Mouse (Mus musculus) olfactory bulb, adult 2 months (tissue): ENCODE data around the gene Pidd1.

Experiments
- CTCF ChIP-seq: fragments of 200-500 bp; IDR thresholded peaks from 2 replicates; pipeline ENCODE4 v1.5.1; 2012; ENCODE audit warnings: low read depth, mild to moderate bottlenecking, low read length, moderate library complexity; ENCODE audit not compliant: insufficient read depth
- POLR2A ChIP-seq: fragments of 200-500 bp; IDR thresholded peaks from 2 replicates; pipeline ENCODE4 v1.6.1; 2012; ENCODE audit warnings: mild to moderate bottlenecking, low read depth, low read length, moderate library complexity; ENCODE audit not compliant: insufficient read depth

- no peak for TF ChIP-seq CTCF
- TF ChIP-seq POLR2A = no peak
Measured at GRCm38 (mm10) chr7:141411667-141412066, 32.2 kb downstream of the Pidd1 start.
